Mouse (Mus musculus) thymus, adult 2 months (tissue): Measurements from ENCODE around the gene Cryba4.

Experiments
- CTCF ChIP-seq: fragments of 200-500 bp; IDR thresholded peaks from 2 replicates; pipeline ENCODE4 v1.5.1; 2012; ENCODE audit warnings: mild to moderate bottlenecking, control low read depth, low read length, moderate library complexity, borderline replicate concordance; ENCODE audit not compliant: control insufficient read depth, poor library complexity, insufficient read depth; ENCODE audit errors: extremely low read depth
- POLR2A ChIP-seq: fragments of 200-500 bp; IDR thresholded peaks from 2 replicates; pipeline ENCODE4 v1.6.1; 2012; ENCODE audit warnings: mild to moderate bottlenecking, low read length, control low read depth, moderate library complexity; ENCODE audit not compliant: control insufficient read depth, poor library complexity, insufficient read depth; ENCODE audit errors: extremely low read depth

- TF ChIP-seq POLR2A (no peak), CTCF (no peak)
Measured at GRCm38 (mm10) chr5:112237439-112237838, 14.9 kb downstream of the Cryba4 start.
